Mouse (Mus musculus) liver, embryonic 14.5 days (tissue): ENCODE results near the gene Tmem63b.

Source experiments
- CTCF ChIP-seq: IDR thresholded peaks from 2 replicates; pipeline ENCODE4 v1.5.1; 2016; ENCODE audit warnings: antibody characterized with exemption, low read depth, control low read depth
- EP300 ChIP-seq: IDR thresholded peaks from 2 replicates; pipeline ENCODE4 v1.6.1; 2016; ENCODE audit warnings: antibody characterized with exemption, low read depth

DNA sequence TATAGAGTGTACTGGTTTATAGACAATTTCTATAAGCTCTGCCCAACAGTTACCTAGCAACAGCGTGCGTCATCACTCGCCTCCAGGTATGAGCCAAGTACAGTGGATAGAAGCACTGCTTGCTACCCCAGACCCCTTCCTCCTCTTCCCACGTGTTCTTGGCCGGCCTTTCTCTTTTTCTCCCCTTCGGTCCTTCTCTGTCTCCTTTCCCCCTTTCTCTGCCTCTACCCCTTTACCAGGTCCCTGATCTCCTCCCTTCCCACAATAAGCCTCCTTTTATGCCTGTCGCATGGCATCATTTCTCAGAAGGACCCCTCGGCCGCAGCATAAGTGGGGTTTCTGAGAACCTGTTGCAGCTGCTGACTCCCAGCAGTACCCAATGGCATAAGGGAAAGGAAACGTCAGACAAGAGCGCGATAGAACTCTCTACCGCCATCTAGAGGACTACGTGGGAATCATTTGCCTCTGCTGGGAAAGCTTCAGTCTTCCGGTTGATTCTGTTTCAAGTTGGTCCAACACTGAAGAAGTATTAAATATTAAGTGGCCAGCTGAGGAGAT is 60.0 kb downstream of the Tmem63b start:
- TF ChIP-seq CTCF (peak; percentile 93), EP300 (no peak)
